Mouse (Mus musculus) olfactory bulb, adult 2 months (tissue): Measurements from ENCODE around the gene Aen.

Experiments used
- CTCF ChIP-seq: fragments of 200-500 bp; IDR thresholded peaks from 2 replicates; pipeline ENCODE4 v1.5.1; 2012; ENCODE audit warnings: low read depth, mild to moderate bottlenecking, low read length, moderate library complexity; ENCODE audit not compliant: insufficient read depth
- POLR2A ChIP-seq: fragments of 200-500 bp; IDR thresholded peaks from 2 replicates; pipeline ENCODE4 v1.6.1; 2012; ENCODE audit warnings: mild to moderate bottlenecking, low read depth, low read length, moderate library complexity; ENCODE audit not compliant: insufficient read depth

- peak; percentile 97 for TF ChIP-seq CTCF
- TF ChIP-seq POLR2A: no peak
Measured at GRCm38 (mm10) chr7:78890641-78891040, 5.0 kb upstream of the Aen start.
